Comparison of ENCODE assay signal across 8 mouse cellular contexts in the genomic region with DNA sequence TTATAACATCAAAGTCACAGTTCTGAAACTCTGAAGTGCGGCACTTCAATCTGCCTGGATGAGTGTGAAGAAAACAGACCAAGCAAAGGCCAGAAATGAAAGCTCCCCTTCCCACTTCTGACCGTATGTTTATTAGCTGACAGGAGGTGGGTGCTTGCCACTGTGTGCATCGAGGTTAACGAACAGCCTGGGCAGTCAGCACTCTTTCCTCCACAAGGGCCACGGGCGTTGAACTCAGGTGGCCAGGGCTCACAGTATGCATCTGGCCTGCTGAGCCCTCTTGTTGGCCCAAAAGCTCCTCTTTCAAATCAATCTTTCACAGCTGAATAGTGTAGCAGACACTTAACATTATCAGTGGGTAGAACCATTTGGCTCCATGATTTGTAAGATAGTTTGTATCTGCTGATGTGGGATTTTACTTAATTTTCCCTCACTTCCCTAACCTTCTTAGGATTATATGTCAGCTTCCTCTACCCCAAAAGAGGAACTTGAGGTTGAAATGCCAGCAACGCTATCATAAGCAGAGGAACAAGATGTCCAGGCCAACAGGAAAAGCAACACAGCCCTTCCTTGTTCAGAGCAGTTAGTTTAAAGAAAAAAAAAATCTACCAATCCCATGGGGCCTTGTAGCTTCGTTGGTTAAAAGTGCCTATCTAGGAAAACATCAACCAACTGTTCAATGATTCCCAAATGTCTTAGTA. TPM values are rescaled to one million over a fixed set of nuclear protein-coding genes. Genes with fewer than 3 reads are reported as not detected.
DNase-seq lines count a peak whose midpoint lies in the region; ATAC-seq and TF ChIP-seq lines count a peak whose summit lies in the region.
"Had no signal": no experiment of that assay in that cellular context is flagged by ENCODE, and none has a peak within 500 bp of the region (broad histone marks: within the 10 kb centered on the region; RNA-seq: fewer than 3 reads in every experiment).

No protein-coding gene starts in this region.

- no peak overlapping the region for H3K9ac ChIP-seq in kidney, embryonic 14.5 days (ENCODE audit: low read depth, low read length)
- H3K9ac ChIP-seq: stomach, embryonic 15.5 days had no signal

- no peaks in the 10 kb centered on the region for H3K9me3 ChIP-seq in kidney, embryonic 14.5 days (ENCODE audit: control insufficient read depth, low read length)
- H3K9me3 ChIP-seq: stomach, embryonic 15.5 days had no signal

- DNase-seq in kidney, adult 9 months, result peak; percentile 79
- DNase-seq in kidney, adult 18-20 months, result no peak
- no peak for DNase-seq in adrenal gland, postnatal 36 days
- DNase-seq in adrenal gland, postnatal 25 days, result no peak

- 58% methylated on average over 8 of the region's 8 CpGs for WGBS in kidney, embryonic 14.5 days

- H3K4me3 ChIP-seq in cortical plate, adult 2 months (ENCODE audit: insufficient read depth, low read length), result peak overlapping the region; percentile 3; the same call in 1 of the 2 replicates
- H3K4me3 ChIP-seq in kidney, embryonic 14.5 days (ENCODE audit: low read length), result no peak overlapping the region
- H3K4me3 ChIP-seq: stomach, embryonic 15.5 days had no signal

- H3K4me2 ChIP-seq in kidney, embryonic 14.5 days (replicated peaks; ENCODE audit: low read depth, low read length), result 0 out of 2 replicates have a peak overlapping the region, but pooled peaks have one; percentile 2
- H3K4me2 ChIP-seq: stomach, embryonic 15.5 days had no signal

- ATAC-seq in kidney, embryonic 14.5 days (ENCODE audit: low FRiP score, low TSS enrichment), result no peak
- peak; percentile 84 for ATAC-seq in monocyte, adult 5-6 weeks (replicated peaks; ENCODE audit: insufficient number of reproducible peaks, low FRiP score, low TSS enrichment, poor library complexity, severe bottlenecking)

- TF ChIP-seq CTCF in cortical plate, adult 2 months (IDR thresholded peaks at IDR 0.05; ENCODE audit: extremely low read depth, insufficient read depth, low read length), result no peak

- peaks cover 25% of the 10 kb centered on the region for H3K4me1 ChIP-seq in cortical plate, adult 2 months (ENCODE audit: control insufficient read depth, insufficient read depth, low read length)
- peaks cover 29% of the 10 kb centered on the region for H3K4me1 ChIP-seq in kidney, embryonic 14.5 days (ENCODE audit: control insufficient read depth, insufficient read depth, low read length)

- no peak for TF ChIP-seq POLR2A in cortical plate, adult 2 months (IDR thresholded peaks at IDR 0.05; ENCODE audit: extremely low read depth, insufficient read depth, low read length)

- peak overlapping the region; percentile 51; the same call in 1 of the 2 replicates for H3K27ac ChIP-seq in cortical plate, adult 2 months (ENCODE audit: insufficient read depth, low read length)
- 0 out of 2 replicates have a peak overlapping the region, but pooled peaks have one; percentile 12 for H3K27ac ChIP-seq in kidney, embryonic 14.5 days (ENCODE audit: low read depth, low read length)

- H3K27me3 ChIP-seq in kidney, embryonic 14.5 days (ENCODE audit: control insufficient read depth, insufficient read depth, low read length), result no peaks in the 10 kb centered on the region
- H3K27me3 ChIP-seq: stomach, embryonic 15.5 days had no signal

- no peaks in the 10 kb centered on the region for H3K36me3 ChIP-seq in kidney, embryonic 14.5 days (ENCODE audit: control insufficient read depth, insufficient read depth, low read length)
- H3K36me3 ChIP-seq: stomach, embryonic 15.5 days had no signal

RNA-seq across cellular contexts. Expression of a gene that starts 17.6 kb away (rescaled TPM):
- 23.7 TPM in 2 replicates for polyA plus RNA-seq in cortical plate, adult 2 months (2012; rRNA removed)
- polyA plus RNA-seq in kidney, embryonic 14.5 days (2014; fragmentation: Nextera tagmentation; extraction: Ambion mirVana), result 7.3 and 8.2 TPM in 2 replicates
- 19.5 to 62.6 TPM (median 41.4 TPM) in 3 replicates for total RNA-seq in monocyte, adult 5-6 weeks (2017)
- 10 to 100 TPM; 14.2 to 21.6 TPM for total RNA-seq in adrenal gland, postnatal 36 days (2021)
- total RNA-seq in adrenal gland, postnatal 25 days (2021), result 16.8 and 19.8 TPM in 2 replicates

RNA-seq across cellular contexts. Expression of a gene that starts 43.3 kb away (rescaled TPM):
- polyA plus RNA-seq in cortical plate, adult 2 months (2012; rRNA removed), result 0.61 and 0.68 TPM in 2 replicates
- 0.32 and 0.84 TPM in 2 replicates for polyA plus RNA-seq in kidney, embryonic 14.5 days (2014; fragmentation: Nextera tagmentation; extraction: Ambion mirVana)
- not detected in 3 replicates for total RNA-seq in monocyte, adult 5-6 weeks (2017)
- not detected for total RNA-seq in adrenal gland, postnatal 36 days (2021)
- not detected in 2 replicates for total RNA-seq in adrenal gland, postnatal 25 days (2021)
